Mouse (Mus musculus) megakaryocyte, embryonic 14.5 days (primary cell): ENCODE measurements at regions not wholly inside any gene's neighbourhood (a gene's known extent, or its start where the extent isn't known, plus 50 kb on each side); places are given as distances from the start of the nearest gene placed in this dataset.

Experiments used
- FLI1 ChIP-seq: IDR thresholded peaks from 2 replicates; pipeline ENCODE4 v1.6.1; 2012; ENCODE audit warnings: low read length, inconsistent platforms, mixed read lengths
- GATA1 ChIP-seq: IDR thresholded peaks from 3 replicates; pipeline ENCODE4 v1.6.1; 2012; ENCODE audit warnings: mixed read lengths, low read length, inconsistent platforms, borderline replicate concordance

- no peak for TF ChIP-seq GATA1
- TF ChIP-seq FLI1, result no peak
Measured at GRCm38 (mm10) chr10:111696987-111697386, 190.9 kb downstream of the Phlda1 start.
